Mouse (Mus musculus) MEL (cell line): ENCODE results near the gene Baz1a. TPM values are rescaled to one million over a fixed set of nuclear protein-coding genes. Genes with fewer than 3 reads are reported as not detected.

Experiments
- DNase-seq: peaks from one replicate; pipeline ENCODE4 v3.0.0; 2011; ENCODE audit warnings: low read depth, low spot score
- H3K27ac ChIP-seq: 2 replicates; pipeline ENCODE4 v1.5.1; 2012; ENCODE audit warnings: low read depth, mild to moderate bottlenecking, control low read depth, low read length, moderate library complexity; ENCODE audit not compliant: control insufficient read depth
- H3K27me3 ChIP-seq, 2 experiments: fragments of 150-350 bp in 1 of 2; sonication (generic) in 1 of 2; 2 replicates each; pipeline ENCODE4 v1.6.1; 2012; ENCODE audit warnings: low read length in 2 of 2, mild to moderate bottlenecking in 2 of 2, improper control_type of control experiment in 1 of 2, moderate library complexity in 1 of 2; ENCODE audit not compliant: insufficient read depth in 2 of 2, control insufficient read depth in 1 of 2
- H3K36me3 ChIP-seq, 2 experiments: 2 replicates each; pipeline ENCODE4 v1.6.1; 2012 to 2014; ENCODE audit warnings: low read length in 2 of 2, improper control_type of control experiment in 1 of 2, inconsistent platforms in 1 of 2, mild to moderate bottlenecking in 1 of 2; ENCODE audit not compliant: insufficient read depth in 2 of 2, control insufficient read depth in 1 of 2
- H3K4me1 ChIP-seq, 2 experiments: fragments of 150-350 bp in 1 of 2; sonication (generic) in 1 of 2; 2 replicates each; pipeline ENCODE4 v1.6.1; 2012; ENCODE audit warnings: low read length in 2 of 2, improper control_type of control experiment in 1 of 2, mild to moderate bottlenecking in 1 of 2; ENCODE audit not compliant: insufficient read depth in 2 of 2, control insufficient read depth in 1 of 2
- H3K4me3 ChIP-seq, 2 experiments: fragments of 150-350 bp in 1 of 2; sonication (generic) in 1 of 2; 2 replicates each; pipeline ENCODE4 v1.5.1; 2012; ENCODE audit warnings: low read depth in 2 of 2, low read length in 2 of 2, mild to moderate bottlenecking in 2 of 2, moderate library complexity in 2 of 2, control low read depth in 1 of 2, improper control_type of control experiment in 1 of 2; ENCODE audit not compliant: control insufficient read depth in 1 of 2, insufficient read depth in 1 of 2
- H3K79me2 ChIP-seq: 2 replicates; pipeline ENCODE4 v1.6.1; 2012; ENCODE audit warnings: mild to moderate bottlenecking, low read length, moderate library complexity; ENCODE audit not compliant: control insufficient read depth, poor library complexity, insufficient read depth
- H3K9ac ChIP-seq: 2 replicates; pipeline ENCODE4 v1.6.1; 2012; ENCODE audit warnings: low read depth, mild to moderate bottlenecking, control low read depth, low read length, moderate library complexity; ENCODE audit not compliant: control insufficient read depth, poor library complexity, severe bottlenecking
- H3K9me3 ChIP-seq: fragments of 150-350 bp; sonication (generic); replicated peaks from 2 replicates; pipeline ENCODE4 v1.6.1; 2012; ENCODE audit warnings: mild to moderate bottlenecking, low read length, improper control_type of control experiment, moderate library complexity; ENCODE audit not compliant: insufficient read depth
- CHD1 ChIP-seq: IDR thresholded peaks from 2 replicates; pipeline ENCODE4 v1.6.1; 2012; ENCODE audit warnings: low read depth, mild to moderate bottlenecking, inconsistent platforms, low read length, improper control_type of control experiment
- E2F4 ChIP-seq: IDR thresholded peaks from 2 replicates; pipeline ENCODE4 v1.6.1; 2011; ENCODE audit warnings: low read depth, low read length, improper control_type of control experiment, borderline replicate concordance
- HCFC1 ChIP-seq: IDR thresholded peaks from 2 replicates; pipeline ENCODE4 v1.6.1; 2012; ENCODE audit warnings: low read depth, mild to moderate bottlenecking, inconsistent platforms, low read length, improper control_type of control experiment, moderate library complexity
- MAX ChIP-seq: IDR thresholded peaks from 2 replicates; pipeline ENCODE4 v1.6.1; 2011; ENCODE audit warnings: low read length, improper control_type of control experiment
- MAZ ChIP-seq: IDR thresholded peaks from 2 replicates; pipeline ENCODE4 v1.6.1; 2012; ENCODE audit warnings: low read depth, mild to moderate bottlenecking, inconsistent platforms, low read length, improper control_type of control experiment
- MEF2A ChIP-seq: IDR thresholded peaks from 2 replicates; pipeline ENCODE4 v1.6.1; 2014; ENCODE audit warnings: low read depth, mild to moderate bottlenecking, inconsistent platforms, low read length, improper control_type of control experiment; ENCODE audit not compliant: poor library complexity, insufficient replicate concordance, severe bottlenecking; ENCODE audit errors: extremely low read depth
- NELFE ChIP-seq: IDR thresholded peaks from 2 replicates; pipeline ENCODE4 v1.6.1; 2011; ENCODE audit warnings: low read depth, low read length, improper control_type of control experiment
- POLR2A ChIP-seq, 2 experiments: IDR thresholded peaks; 2 replicates each; pipeline ENCODE4 v1.6.1; 2011 to 2012; ENCODE audit warnings: low read length in 2 of 2, mild to moderate bottlenecking in 2 of 2, control low read depth in 1 of 2, improper control_type of control experiment in 1 of 2, low read depth in 1 of 2, moderate library complexity in 1 of 2; ENCODE audit not compliant: control insufficient read depth in 1 of 2, insufficient read depth in 1 of 2, poor library complexity in 1 of 2
- POLR2AphosphoS5 ChIP-seq: IDR thresholded peaks from 2 replicates; pipeline ENCODE4 v1.6.1; 2012; ENCODE audit warnings: low read depth, borderline replicate concordance, mild to moderate bottlenecking, inconsistent platforms, low read length, moderate library complexity, mixed read lengths
- RAD21 ChIP-seq: IDR thresholded peaks from 2 replicates; pipeline ENCODE4 v1.6.1; 2011; ENCODE audit warnings: mild to moderate bottlenecking, low read depth, low read length, improper control_type of control experiment
- RCOR1 ChIP-seq: IDR thresholded peaks from 2 replicates; pipeline ENCODE4 v1.6.1; 2012; ENCODE audit warnings: low read depth, mild to moderate bottlenecking, inconsistent platforms, low read length, improper control_type of control experiment
- SIN3A ChIP-seq: IDR thresholded peaks from 2 replicates; pipeline ENCODE4 v1.6.1; 2012; ENCODE audit warnings: low read length, improper control_type of control experiment, inconsistent platforms
- TBP ChIP-seq: IDR thresholded peaks from 2 replicates; pipeline ENCODE4 v1.8.0; 2011; ENCODE audit warnings: low read depth, low read length, improper control_type of control experiment
- USF2 ChIP-seq, 2 experiments: IDR thresholded peaks; 2 replicates each; pipeline ENCODE4 v1.6.1; 2011 to 2012; ENCODE audit warnings: improper control_type of control experiment in 2 of 2, low read length in 2 of 2, borderline replicate concordance in 1 of 2, inconsistent platforms in 1 of 2, low read depth in 1 of 2, mild to moderate bottlenecking in 1 of 2; ENCODE audit not compliant: insufficient read depth in 1 of 2
- ZMIZ1 ChIP-seq: IDR thresholded peaks from 2 replicates; pipeline ENCODE4 v1.6.1; 2012; ENCODE audit warnings: low read depth, mild to moderate bottlenecking, inconsistent platforms, low read length, improper control_type of control experiment, moderate library complexity
- polyA plus RNA-seq, 2 experiments: library from polyadenylated mRNA; stranded (reverse) in 1 of 2; unstranded in 1 of 2; fragments of >175 nt in 1 of 2; fragments of >200 nt in 1 of 2; gene quantifications; 2 replicates each; pipeline versions ENCODE4 v1.2.1 to v1.2.4; 2012; ENCODE audit warnings: low replicate concordance in 2 of 2, low read depth in 1 of 2; ENCODE audit not compliant: insufficient read length in 2 of 2, insufficient read depth in 1 of 2, missing spikeins in 1 of 2
- total RNA-seq: library from RNA; depleted of rRNA; stranded (reverse); fragments of 300-350 nt; gene quantifications from 2 replicates; pipeline ENCODE4 v1.2.3, GENCODE M21; 2012

The Baz1a gene
- total and polyA plus RNA-seq, 3 experiments = 39.8 to 203 (median 46.0) TPM

GRCm38 (mm10) chr12:55019421-55019877, 5.3 kb upstream of the Baz1a start:
- peak overlapping the region; percentile 37; the same call in 1 of the 2 replicates for H3K9ac ChIP-seq
- peaks cover 21 to 29% of the 10 kb centered on the region in 2 experiments for H3K4me1 ChIP-seq
- DNase-seq = peak; percentile 65
- peak overlapping the region; percentile 58 for H3K27ac ChIP-seq
- no peak overlapping the region for H3K4me3 ChIP-seq
- TF ChIP-seq RAD21 = no peak
- no peak for TF ChIP-seq E2F4
- TF ChIP-seq MAX = no peak
- no peak for TF ChIP-seq RCOR1
- TF ChIP-seq USF2 (IDR thresholded peaks at IDR 0.05; ENCODE audit: borderline replicate concordance in 1 of 2, insufficient read depth in 1 of 2, low read depth in 1 of 2, low read length in 2 of 2) = no peak
- no peak for TF ChIP-seq POLR2AphosphoS5
- no peak for TF ChIP-seq MAZ
- TF ChIP-seq HCFC1 = no peak
- no peak for TF ChIP-seq ZMIZ1
- no peak for TF ChIP-seq POLR2A (IDR thresholded peaks at IDR 0.05; ENCODE audit: control insufficient read depth in 1 of 2, insufficient read depth in 1 of 2, low read depth in 1 of 2, low read length in 2 of 2, poor library complexity in 1 of 2)
- TF ChIP-seq TBP = no peak
- TF ChIP-seq SIN3A = no peak
- no peak for TF ChIP-seq NELFE
- no peaks in the 10 kb centered on the region for H3K9me3 ChIP-seq
- no peaks in the 10 kb centered on the region for H3K79me2 ChIP-seq
- peaks cover 0 to 37% of the 10 kb centered on the region in 2 experiments; a peak in 2 of 4 replicates for H3K36me3 ChIP-seq
- H3K27me3 ChIP-seq = no peaks in the 10 kb centered on the region

DNA sequence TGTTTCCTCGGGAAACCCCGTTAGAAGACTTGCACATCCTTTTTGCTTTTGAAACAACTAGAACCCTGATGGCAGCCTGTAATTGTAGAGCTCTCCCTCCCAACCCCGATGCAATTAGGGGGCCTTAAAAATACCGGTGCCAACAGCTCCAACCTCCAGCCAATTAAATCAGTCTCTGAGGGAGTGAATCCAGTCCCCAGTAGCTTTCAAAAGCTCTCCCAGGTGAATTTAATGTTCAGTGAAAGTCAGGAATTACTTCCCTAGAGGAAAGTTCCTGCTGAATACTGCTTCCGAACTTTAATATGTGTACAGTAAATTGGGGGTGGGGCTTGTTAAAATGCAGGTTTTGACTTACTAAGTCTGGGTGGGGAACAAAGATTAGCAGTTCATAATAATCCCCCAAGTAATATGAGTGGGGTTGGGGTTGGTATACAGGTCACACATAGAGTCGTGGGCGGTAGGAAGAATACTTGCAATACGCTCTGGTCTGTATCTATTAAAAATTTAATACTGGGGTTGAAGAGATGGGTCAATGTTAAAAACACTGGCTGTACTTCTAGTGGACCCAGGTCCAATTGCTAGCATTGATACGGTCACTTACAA, 3.1 kb upstream of the Baz1a start:
- H3K27ac ChIP-seq = peak overlapping the region; percentile 99
- peak overlapping the region; percentile 41 to 51 for H3K4me3 ChIP-seq
- H3K79me2 ChIP-seq = no peaks in the 10 kb centered on the region
- peaks cover 0 to 37% of the 10 kb centered on the region in 2 experiments; a peak in 2 of 4 replicates for H3K36me3 ChIP-seq
- no peaks in the 10 kb centered on the region for H3K27me3 ChIP-seq
- DNase-seq = no peak
- H3K9me3 ChIP-seq = no peaks in the 10 kb centered on the region
- peak overlapping the region; percentile 66 for H3K9ac ChIP-seq
- TF ChIP-seq ZMIZ1 (0 out of 2 replicates have a peak, but pooled peaks have one; percentile 48), MEF2A (no peak), CHD1 (0 out of 2 replicates have a peak, but pooled peaks have one; percentile 62)
- TF ChIP-seq, all 39 proteins: peak for 2
- peaks cover 21 to 29% of the 10 kb centered on the region in 2 experiments for H3K4me1 ChIP-seq
